Mouse (Mus musculus): ENCODE measurements around the gene Cryzl2. TPM values are rescaled to one million over a fixed set of nuclear protein-coding genes. Genes with fewer than 3 reads are reported as not detected.

The Cryzl2 gene
- polyA plus RNA-seq, 1 experiment from 2014 or later: 8.6 TPM

GRCm38 (mm10) chr1:157447142-157447541 lies 11.2 kb upstream of the Cryzl2 start:
- ATAC-seq (ENCODE audit: insufficient number of reproducible peaks, low FRiP score, low TSS enrichment, low read depth) (no peak), DNase-seq (ENCODE audit: low spot score) (no peak)
- Histone ChIP-seq H3K4me2 (ENCODE audit: low read depth, severe bottlenecking) (no peak overlapping the region), H3K9me3 (ENCODE audit: control insufficient read depth, low read length) (no peaks in the 10 kb centered on the region), H3K36me3 (ENCODE audit: control insufficient read depth, insufficient read depth, low read length) (no peaks in the 10 kb centered on the region), H3K27me3 (ENCODE audit: control insufficient read depth, insufficient read depth, low read length) (no peaks in the 10 kb centered on the region), H3K4me1 (ENCODE audit: control insufficient read depth, insufficient read depth, low read length) (peaks cover 16% of the 10 kb centered on the region), H3K9ac (ENCODE audit: low read length) (no peak overlapping the region), H3K27ac (replicated peaks; ENCODE audit: low read depth, low read length) (no peak overlapping the region), H3K4me3 (ENCODE audit: low read depth, low read length) (no peak overlapping the region)
- 90% methylated on average over 4 of the region's 4 CpGs for WGBS

GRCm38 (mm10) chr1:157448164-157448804 lies 10.1 kb upstream of the Cryzl2 start:
- no peaks in the 10 kb centered on the region for H3K36me3 ChIP-seq (ENCODE audit: control insufficient read depth, insufficient read depth, low read length)
- no peaks in the 10 kb centered on the region for H3K9me3 ChIP-seq (ENCODE audit: control insufficient read depth, low read length)
- WGBS: 27% methylated on average over 7 of the region's 7 CpGs
- H3K4me2 ChIP-seq (ENCODE audit: low read depth, severe bottlenecking): no peak overlapping the region
- H3K27me3 ChIP-seq (ENCODE audit: control insufficient read depth, insufficient read depth, low read length): no peaks in the 10 kb centered on the region
- H3K9ac ChIP-seq (ENCODE audit: low read length): no peak overlapping the region
- no peak overlapping the region for H3K4me3 ChIP-seq (ENCODE audit: low read depth, low read length)
- peaks cover 15% of the 10 kb centered on the region for H3K4me1 ChIP-seq (ENCODE audit: control insufficient read depth, insufficient read depth, low read length)
- H3K27ac ChIP-seq (replicated peaks; ENCODE audit: low read depth, low read length): no peak overlapping the region
- no peak for DNase-seq (ENCODE audit: low spot score)
- ATAC-seq (ENCODE audit: insufficient number of reproducible peaks, low FRiP score, low TSS enrichment, low read depth): no peak

- no peak overlapping the region for H3K9ac ChIP-seq (ENCODE audit: low read length)
- no peak overlapping the region for H3K4me2 ChIP-seq (ENCODE audit: low read depth, severe bottlenecking)
- DNase-seq (ENCODE audit: low spot score) (no peak), ATAC-seq (ENCODE audit: insufficient number of reproducible peaks, low FRiP score, low TSS enrichment, low read depth) (no peak)
- 55% methylated on average over 5 of the region's 5 CpGs for WGBS
- H3K36me3 ChIP-seq (ENCODE audit: control insufficient read depth, insufficient read depth, low read length): no peaks in the 10 kb centered on the region
- no peak overlapping the region for H3K4me3 ChIP-seq (ENCODE audit: low read depth, low read length)
- peaks cover 9% of the 10 kb centered on the region; the same call in 1 of the 2 replicates for H3K4me1 ChIP-seq (ENCODE audit: control insufficient read depth, insufficient read depth, low read length)
- H3K9me3 ChIP-seq (ENCODE audit: control insufficient read depth, low read length): no peaks in the 10 kb centered on the region
- H3K27ac ChIP-seq (replicated peaks; ENCODE audit: low read depth, low read length): no peak overlapping the region
- H3K27me3 ChIP-seq (ENCODE audit: control insufficient read depth, insufficient read depth, low read length): no peaks in the 10 kb centered on the region
Observed at GRCm38 (mm10) chr1:157448805-157449188, 9.6 kb upstream of the Cryzl2 start.

GRCm38 (mm10) chr1:157449532-157449931 lies 8.8 kb upstream of the Cryzl2 start:
- H3K4me1 ChIP-seq (ENCODE audit: control insufficient read depth, insufficient read depth, low read length): peaks cover 6% of the 10 kb centered on the region; the same call in 1 of the 2 replicates
- no peak overlapping the region for H3K27ac ChIP-seq (replicated peaks; ENCODE audit: low read depth, low read length)
- 4% methylated on average over 10 of the region's 10 CpGs for WGBS
- peak; percentile 57; the same call in 1 of the 2 replicates for ATAC-seq (ENCODE audit: insufficient number of reproducible peaks, low FRiP score, low TSS enrichment, low read depth)
- H3K9ac ChIP-seq (ENCODE audit: low read length): no peak overlapping the region
- peak; percentile 34 for DNase-seq (ENCODE audit: low spot score)
- no peaks in the 10 kb centered on the region for H3K27me3 ChIP-seq (ENCODE audit: control insufficient read depth, insufficient read depth, low read length)
- H3K4me3 ChIP-seq (ENCODE audit: low read depth, low read length): no peak overlapping the region
- H3K36me3 ChIP-seq (ENCODE audit: control insufficient read depth, insufficient read depth, low read length): no peaks in the 10 kb centered on the region
- H3K9me3 ChIP-seq (ENCODE audit: control insufficient read depth, low read length): no peaks in the 10 kb centered on the region
- H3K4me2 ChIP-seq (ENCODE audit: low read depth, severe bottlenecking): peak overlapping the region; percentile 20; the same call in 1 of the 2 replicates

- Histone ChIP-seq H3K36me3 (ENCODE audit: control insufficient read depth, insufficient read depth, low read length) (no peaks in the 10 kb centered on the region), H3K9ac (ENCODE audit: low read length) (no peak overlapping the region), H3K4me3 (ENCODE audit: low read depth, low read length) (no peak overlapping the region), H3K4me2 (ENCODE audit: low read depth, severe bottlenecking) (peak overlapping the region; percentile 20; the same call in 1 of the 2 replicates), H3K9me3 (ENCODE audit: control insufficient read depth, low read length) (no peaks in the 10 kb centered on the region), H3K4me1 (ENCODE audit: control insufficient read depth, insufficient read depth, low read length) (peaks cover 6% of the 10 kb centered on the region; the same call in 1 of the 2 replicates), H3K27me3 (ENCODE audit: control insufficient read depth, insufficient read depth, low read length) (no peaks in the 10 kb centered on the region), H3K27ac (replicated peaks; ENCODE audit: low read depth, low read length) (no peak overlapping the region)
- no peak for ATAC-seq (ENCODE audit: insufficient number of reproducible peaks, low FRiP score, low TSS enrichment, low read depth)
- WGBS: 2% methylated on average over 21 of the region's 21 CpGs
- peak; percentile 52 for DNase-seq (ENCODE audit: low spot score)
Observed at GRCm38 (mm10) chr1:157449981-157450636, 8.3 kb upstream of the Cryzl2 start.

- no peak overlapping the region for H3K4me2 ChIP-seq (ENCODE audit: low read depth, severe bottlenecking)
- WGBS: 82% methylated on average over 3 of the region's 3 CpGs
- no peak overlapping the region for H3K27ac ChIP-seq (replicated peaks; ENCODE audit: low read depth, low read length)
- no peaks in the 10 kb centered on the region for H3K27me3 ChIP-seq (ENCODE audit: control insufficient read depth, insufficient read depth, low read length)
- H3K9ac ChIP-seq (ENCODE audit: low read length): no peak overlapping the region
- ATAC-seq (ENCODE audit: insufficient number of reproducible peaks, low FRiP score, low TSS enrichment, low read depth) (no peak), DNase-seq (ENCODE audit: low spot score) (no peak)
- no peak overlapping the region for H3K4me3 ChIP-seq (ENCODE audit: low read depth, low read length)
- peaks cover 6% of the 10 kb centered on the region; the same call in 1 of the 2 replicates for H3K4me1 ChIP-seq (ENCODE audit: control insufficient read depth, insufficient read depth, low read length)
- no peaks in the 10 kb centered on the region for H3K36me3 ChIP-seq (ENCODE audit: control insufficient read depth, insufficient read depth, low read length)
- no peaks in the 10 kb centered on the region for H3K9me3 ChIP-seq (ENCODE audit: control insufficient read depth, low read length)
Observed at GRCm38 (mm10) chr1:157452284-157452683, 6.1 kb upstream of the Cryzl2 start.

- H3K9ac ChIP-seq (ENCODE audit: low read length): no peak overlapping the region
- no peak overlapping the region for H3K4me3 ChIP-seq (ENCODE audit: low read depth, low read length)
- no peak overlapping the region for H3K4me2 ChIP-seq (ENCODE audit: low read depth, severe bottlenecking)
- no peaks in the 10 kb centered on the region for H3K36me3 ChIP-seq (ENCODE audit: control insufficient read depth, insufficient read depth, low read length)
- ATAC-seq (ENCODE audit: insufficient number of reproducible peaks, low FRiP score, low TSS enrichment, low read depth) (peak; percentile 56; the same call in 1 of the 2 replicates), DNase-seq (ENCODE audit: low spot score) (peak; percentile 53)
- no peaks in the 10 kb centered on the region for H3K9me3 ChIP-seq (ENCODE audit: control insufficient read depth, low read length)
- peaks cover 6% of the 10 kb centered on the region; the same call in 1 of the 2 replicates for H3K4me1 ChIP-seq (ENCODE audit: control insufficient read depth, insufficient read depth, low read length)
- H3K27ac ChIP-seq (replicated peaks; ENCODE audit: low read depth, low read length): 0 out of 2 replicates have a peak overlapping the region, but pooled peaks have one; percentile 5
- 49% methylated on average over 5 of the region's 5 CpGs for WGBS
- no peaks in the 10 kb centered on the region for H3K27me3 ChIP-seq (ENCODE audit: control insufficient read depth, insufficient read depth, low read length)
Observed at GRCm38 (mm10) chr1:157452759-157453549, 5.4 kb upstream of the Cryzl2 start.

- no peaks in the 10 kb centered on the region for H3K36me3 ChIP-seq (ENCODE audit: control insufficient read depth, insufficient read depth, low read length)
- ATAC-seq (ENCODE audit: insufficient number of reproducible peaks, low FRiP score, low TSS enrichment, low read depth) (no peak), DNase-seq (ENCODE audit: low spot score) (no peak)
- 0 out of 2 replicates have a peak, but pooled peaks cover 7% of the 10 kb centered on the region for H3K4me1 ChIP-seq (ENCODE audit: control insufficient read depth, insufficient read depth, low read length)
- no peak overlapping the region for H3K27ac ChIP-seq (replicated peaks; ENCODE audit: low read depth, low read length)
- no peak overlapping the region for H3K4me3 ChIP-seq (ENCODE audit: low read depth, low read length)
- WGBS: 81% methylated on average over 6 of the region's 6 CpGs
- H3K27me3 ChIP-seq (ENCODE audit: control insufficient read depth, insufficient read depth, low read length): no peaks in the 10 kb centered on the region
- no peak overlapping the region for H3K4me2 ChIP-seq (ENCODE audit: low read depth, severe bottlenecking)
- H3K9ac ChIP-seq (ENCODE audit: low read length): no peak overlapping the region
- no peaks in the 10 kb centered on the region for H3K9me3 ChIP-seq (ENCODE audit: control insufficient read depth, low read length)
Observed at GRCm38 (mm10) chr1:157454876-157455275, 3.5 kb upstream of the Cryzl2 start.
